Mouse (Mus musculus) kidney, embryonic 15.5 days (tissue): ENCODE results near the gene Gm20605. TPM values are rescaled to one million over a fixed set of nuclear protein-coding genes. Genes with fewer than 3 reads are reported as not detected.
A peak's percentile ranks its signal among the peaks of the same experiment; 100 is the strongest.
"Not testable (repeated sequence)": the region's sequence is repeated elsewhere in the genome, so short reads cannot be mapped to it uniquely, and the experiment has no call there.

Experiments used
- ATAC-seq: fragments of 200-750 bp; cut with Nextera tagmentation; replicated peaks from 2 replicates; pipeline ENCODE4 v1.8.0; 2017; ENCODE audit warnings: moderate TSS enrichment; ENCODE audit not compliant: low FRiP score
- H3K27ac ChIP-seq: fragments of 300-500 bp; sonication (generic); 2 replicates; pipeline ENCODE4 v1.5.1; 2015; ENCODE audit warnings: mild to moderate bottlenecking, inconsistent platforms
- H3K27me3 ChIP-seq: fragments of 300-500 bp; sonication (generic); 2 replicates; pipeline ENCODE4 v1.6.1; 2015; ENCODE audit warnings: inconsistent platforms
- H3K36me3 ChIP-seq: fragments of 300-500 bp; sonication (generic); 2 replicates; pipeline ENCODE4 v1.6.1; 2015; ENCODE audit warnings: inconsistent platforms
- H3K4me1 ChIP-seq: fragments of 300-500 bp; sonication (generic); 2 replicates; pipeline ENCODE4 v1.6.1; 2015; ENCODE audit warnings: inconsistent platforms
- H3K4me2 ChIP-seq: fragments of 300-500 bp; sonication (generic); 2 replicates; pipeline ENCODE4 v1.6.1; 2015; ENCODE audit warnings: moderate library complexity, mild to moderate bottlenecking, inconsistent platforms
- H3K4me3 ChIP-seq: fragments of 300-500 bp; sonication (generic); replicated peaks from 2 replicates; pipeline ENCODE4 v1.5.1; 2015; ENCODE audit warnings: mild to moderate bottlenecking, inconsistent platforms
- H3K9ac ChIP-seq: fragments of 300-500 bp; sonication (generic); 2 replicates; pipeline ENCODE4 v1.6.1; 2015; ENCODE audit warnings: mild to moderate bottlenecking, inconsistent platforms
- H3K9me3 ChIP-seq: fragments of 300-500 bp; sonication (generic); replicated peaks from 2 replicates; pipeline ENCODE4 v1.6.1; 2016; ENCODE audit warnings: inconsistent platforms
- WGBS: fragments of 180-500 bp; shearing (Covaris S2); methylation state at CpG from one replicate; pipeline ENCODE4 v1.1.7; 2015; ENCODE audit warnings: mixed read lengths; 5-methylcytosine and 5-hydroxymethylcytosine counted together
- polyA plus RNA-seq: library from polyadenylated mRNA; unstranded; fragments of >200 nt; fragmentation: Nextera tagmentation; extraction: Ambion mirVana; gene quantifications from 2 replicates; pipeline ENCODE4 v1.2.1, GENCODE M21; 2015

Gene Gm20605
- polyA plus RNA-seq, 1 experiment from 2014 or later, result 13.1 TPM

GRCm38 (mm10) chr5:137614921-137615320 lies 14.1 kb upstream of the Gm20605 start:
- not testable (repeated sequence) for H3K4me3 ChIP-seq, H3K4me2 ChIP-seq, H3K27me3 ChIP-seq, H3K36me3 ChIP-seq, ATAC-seq, H3K9me3 ChIP-seq, H3K27ac ChIP-seq, H3K9ac ChIP-seq
- peaks cover 40% of the 10 kb centered on the region for H3K4me1 ChIP-seq
- 94% methylated on average over 2 of the region's 2 CpGs for WGBS

DNA sequence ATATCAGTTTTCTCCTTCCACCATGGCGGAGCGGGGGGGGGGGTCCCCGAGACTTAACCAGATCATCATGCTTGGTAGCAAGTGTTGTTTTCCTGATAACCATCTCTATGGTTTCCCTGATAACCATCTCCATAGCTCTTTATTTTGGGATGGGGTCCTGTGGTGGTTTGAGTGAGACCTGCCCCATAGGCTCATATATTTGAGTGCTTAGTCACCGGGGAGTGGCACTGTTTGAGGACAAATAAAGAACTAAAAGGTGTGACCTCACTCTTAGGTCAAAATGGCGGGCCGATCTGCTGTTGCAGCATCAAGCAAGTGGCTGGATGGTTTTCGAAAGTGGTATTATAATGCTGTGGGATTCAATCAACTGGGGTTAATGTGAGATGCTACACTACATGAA lies 13.6 kb upstream of the Gm20605 start:
- ATAC-seq, result no peak
- Histone ChIP-seq H3K4me3 (no peak overlapping the region), H3K36me3 (no peaks in the 10 kb centered on the region), H3K27ac (no peak overlapping the region), H3K4me1 (peaks cover 36% of the 10 kb centered on the region), H3K27me3 (0 out of 2 replicates have a peak, but pooled peaks cover 4% of the 10 kb centered on the region), H3K4me2 (no peak overlapping the region), H3K9me3 (no peaks in the 10 kb centered on the region), H3K9ac (no peak overlapping the region)
- WGBS, result 89% methylated on average over 7 of the region's 7 CpGs

- no peak for ATAC-seq
- Histone ChIP-seq H3K27ac (no peak overlapping the region), H3K27me3 (no peaks in the 10 kb centered on the region), H3K9ac (no peak overlapping the region), H3K4me1 (peaks cover 18% of the 10 kb centered on the region), H3K4me2 (no peak overlapping the region), H3K4me3 (no peak overlapping the region), H3K36me3 (no peaks in the 10 kb centered on the region), H3K9me3 (no peaks in the 10 kb centered on the region)
- 85% methylated on average over 11 of the region's 11 CpGs for WGBS
These were observed 4.9 kb upstream of the Gm20605 start for GRCm38 (mm10) chr5:137623937-137624530.

DNA sequence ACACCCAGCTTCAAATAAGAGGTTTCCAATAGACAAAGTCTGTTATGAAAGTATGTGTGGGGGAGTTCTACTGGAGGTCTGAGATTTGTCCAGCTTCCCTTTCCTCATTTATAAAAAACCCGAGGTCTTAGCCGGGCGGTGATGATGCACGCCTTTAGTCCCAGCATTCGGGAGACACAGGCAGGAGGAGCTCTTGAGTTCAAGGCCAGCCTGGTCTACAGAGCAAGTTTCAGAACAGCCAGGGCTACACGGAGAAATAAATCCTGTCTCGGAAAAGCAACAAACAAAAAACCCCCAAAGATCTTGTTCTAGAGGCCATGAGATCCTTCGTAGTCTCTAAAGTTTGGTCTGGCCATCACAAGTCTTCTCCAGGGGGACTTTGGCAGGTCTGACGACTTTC lies 984 bp upstream of the Gm20605 start:
- Histone ChIP-seq H3K4me2 (peak overlapping the region; percentile 79), H3K4me3 (peak overlapping the region; percentile 82), H3K36me3 (peaks cover 7% of the 10 kb centered on the region), H3K9me3 (no peaks in the 10 kb centered on the region), H3K27me3 (no peaks in the 10 kb centered on the region), H3K4me1 (peaks cover 53% of the 10 kb centered on the region), H3K9ac (peak overlapping the region; percentile 59), H3K27ac (peak overlapping the region; percentile 94)
- no peak for ATAC-seq
- WGBS, result under 1% methylated on average over 9 of the region's 9 CpGs

GRCm38 (mm10) chr5:137629306-137629721 lies 339 bp downstream of the Gm20605 start:
- Histone ChIP-seq H3K4me3 (peak overlapping the region; percentile 82), H3K27me3 (no peaks in the 10 kb centered on the region), H3K27ac (peak overlapping the region; percentile 99), H3K9ac (peak overlapping the region; percentile 80), H3K4me2 (peak overlapping the region; percentile 76), H3K9me3 (no peaks in the 10 kb centered on the region), H3K36me3 (peaks cover 20% of the 10 kb centered on the region), H3K4me1 (peaks cover 62% of the 10 kb centered on the region)
- peak; percentile 60 for ATAC-seq
- 0% methylated on average over 23 of the region's 23 CpGs for WGBS

- peak; percentile 19 for ATAC-seq
- 7% methylated on average over 6 of the region's 6 CpGs for WGBS
- Histone ChIP-seq H3K36me3 (peaks cover 26% of the 10 kb centered on the region), H3K4me2 (peak overlapping the region; percentile 76), H3K27ac (peak overlapping the region; percentile 99), H3K4me1 (peaks cover 58% of the 10 kb centered on the region), H3K9me3 (no peaks in the 10 kb centered on the region), H3K9ac (peak overlapping the region; percentile 80), H3K4me3 (peak overlapping the region; percentile 82), H3K27me3 (no peaks in the 10 kb centered on the region)
These were observed 1.1 kb downstream of the Gm20605 start for GRCm38 (mm10) chr5:137629906-137630545.

- peaks cover 56% of the 10 kb centered on the region for H3K4me1 ChIP-seq
- peak overlapping the region; percentile 82 for H3K4me3 ChIP-seq
- peak; percentile 7; the same call in 1 of the 2 replicates for ATAC-seq
- H3K36me3 ChIP-seq, result peaks cover 32% of the 10 kb centered on the region
- no peaks in the 10 kb centered on the region for H3K27me3 ChIP-seq
- H3K27ac ChIP-seq, result peak overlapping the region; percentile 99
- peak overlapping the region; percentile 80 for H3K9ac ChIP-seq
- peak overlapping the region; percentile 76 for H3K4me2 ChIP-seq
- WGBS, result 6% methylated on average over 3 of the region's 3 CpGs
- H3K9me3 ChIP-seq, result no peaks in the 10 kb centered on the region
These were observed 1.6 kb downstream of the Gm20605 start for GRCm38 (mm10) chr5:137630602-137631001.

- Histone ChIP-seq H3K4me1 (peaks cover 56% of the 10 kb centered on the region), H3K27me3 (no peaks in the 10 kb centered on the region), H3K9me3 (no peaks in the 10 kb centered on the region), H3K9ac (peak overlapping the region; percentile 80), H3K4me3 (peak overlapping the region; percentile 82), H3K4me2 (peak overlapping the region; percentile 76), H3K27ac (peak overlapping the region; percentile 99), H3K36me3 (peaks cover 38% of the 10 kb centered on the region)
- ATAC-seq, result no peak
- 33% methylated on average over 9 of the region's 9 CpGs for WGBS
These were observed 2.2 kb downstream of the Gm20605 start for GRCm38 (mm10) chr5:137631171-137631570.

DNA sequence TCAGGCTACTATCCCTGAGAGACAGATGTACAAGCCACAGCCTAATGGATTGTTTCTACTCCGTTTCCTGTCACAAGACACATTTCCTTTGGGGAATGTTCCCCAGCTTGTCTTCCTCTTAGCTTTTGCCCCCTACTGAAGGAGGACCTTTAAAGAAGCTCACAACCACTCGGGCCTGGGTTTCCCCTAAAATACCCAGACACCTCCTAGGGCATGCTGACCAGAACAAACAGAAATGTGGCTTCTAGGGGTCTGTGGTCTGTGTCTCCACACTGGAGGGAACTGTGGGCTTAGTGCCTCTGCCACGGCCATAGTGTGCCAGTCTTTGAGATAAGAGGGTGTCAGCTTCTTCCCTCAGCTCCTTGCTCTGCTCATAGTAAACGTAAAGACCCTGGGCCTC lies 2.6 kb downstream of the Gm20605 start:
- Histone ChIP-seq H3K27me3 (no peaks in the 10 kb centered on the region), H3K36me3 (peaks cover 42% of the 10 kb centered on the region), H3K4me2 (peak overlapping the region; percentile 76), H3K9me3 (no peaks in the 10 kb centered on the region), H3K4me1 (peaks cover 56% of the 10 kb centered on the region), H3K9ac (peak overlapping the region; percentile 80; the same call in 1 of the 2 replicates), H3K27ac (peak overlapping the region; percentile 99), H3K4me3 (peak overlapping the region; percentile 82)
- ATAC-seq, result no peak
- WGBS, result 56% methylated on average over 4 of the region's 4 CpGs

DNA sequence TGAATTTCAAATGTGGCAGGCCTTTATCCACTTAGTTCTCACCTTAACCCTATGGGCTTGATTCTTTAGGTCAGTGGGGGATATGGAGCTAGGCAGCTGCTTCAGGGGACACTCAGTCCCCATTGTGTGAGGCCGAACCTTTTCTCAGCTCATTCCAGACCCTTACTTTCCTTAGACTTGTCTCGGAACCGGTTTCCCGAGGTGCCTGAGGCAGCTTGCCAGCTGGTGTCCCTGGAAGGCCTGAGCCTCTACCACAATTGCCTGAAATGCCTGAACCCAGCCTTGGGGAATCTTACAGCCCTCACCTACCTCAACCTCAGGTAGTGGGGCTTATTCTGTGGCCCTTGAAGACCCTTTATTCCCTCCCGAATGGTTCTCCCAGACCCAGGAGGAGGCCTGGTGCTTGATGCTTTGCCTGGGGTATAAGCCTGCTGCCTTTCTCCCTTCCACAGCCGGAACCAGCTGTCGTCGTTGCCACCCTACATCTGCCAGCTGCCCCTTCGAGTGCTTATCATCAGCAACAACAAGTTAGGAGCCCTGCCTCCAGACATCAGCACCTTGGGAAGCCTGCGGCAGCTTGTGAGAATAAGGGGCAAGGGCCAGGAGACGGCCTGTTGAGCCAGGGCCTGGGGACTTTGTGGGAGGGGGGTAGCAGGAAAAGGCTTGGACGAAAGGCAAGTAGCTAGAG lies 4.6 kb downstream of the Gm20605 start:
- no peaks in the 10 kb centered on the region for H3K27me3 ChIP-seq
- H3K4me1 ChIP-seq, result peaks cover 44% of the 10 kb centered on the region
- no peak overlapping the region for H3K9ac ChIP-seq
- 0 out of 2 replicates have a peak overlapping the region, but pooled peaks have one; percentile 32 for H3K27ac ChIP-seq
- H3K4me3 ChIP-seq, result no peak overlapping the region
- no peak for ATAC-seq
- no peaks in the 10 kb centered on the region for H3K9me3 ChIP-seq
- 82% methylated on average over 12 of the region's 12 CpGs for WGBS
- no peak overlapping the region for H3K4me2 ChIP-seq
- peaks cover 61% of the 10 kb centered on the region for H3K36me3 ChIP-seq

DNA sequence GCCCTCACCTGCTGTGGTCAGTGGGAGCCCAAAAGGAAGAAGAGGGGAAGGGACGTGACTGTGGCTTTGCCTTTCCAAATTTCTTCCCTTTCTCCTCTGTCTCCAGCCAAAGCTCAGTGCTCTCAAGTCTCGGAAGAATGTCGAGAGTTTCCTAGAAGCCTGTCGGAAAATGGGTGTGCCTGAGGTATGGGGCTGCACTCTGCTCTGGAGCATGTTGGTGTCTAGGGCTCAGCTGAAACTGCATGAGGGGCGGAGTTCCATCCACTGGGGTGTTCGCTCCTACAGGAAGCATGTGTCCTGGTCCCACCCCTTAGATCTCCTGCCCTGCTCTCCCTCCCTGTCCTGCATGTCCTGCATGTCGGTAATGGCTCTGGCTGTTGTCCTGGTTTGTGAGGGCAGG lies 10.5 kb downstream of the Gm20605 start:
- H3K9ac ChIP-seq, result no peak overlapping the region
- peaks cover 11% of the 10 kb centered on the region for H3K27me3 ChIP-seq
- WGBS, result 80% methylated on average over 7 of the region's 7 CpGs
- no peaks in the 10 kb centered on the region for H3K9me3 ChIP-seq
- H3K27ac ChIP-seq, result no peak overlapping the region
- peaks cover 87% of the 10 kb centered on the region for H3K36me3 ChIP-seq
- 0 out of 2 replicates have a peak, but pooled peaks cover 13% of the 10 kb centered on the region for H3K4me1 ChIP-seq
- ATAC-seq, result no peak
- no peak overlapping the region for H3K4me3 ChIP-seq
- no peak overlapping the region for H3K4me2 ChIP-seq

DNA sequence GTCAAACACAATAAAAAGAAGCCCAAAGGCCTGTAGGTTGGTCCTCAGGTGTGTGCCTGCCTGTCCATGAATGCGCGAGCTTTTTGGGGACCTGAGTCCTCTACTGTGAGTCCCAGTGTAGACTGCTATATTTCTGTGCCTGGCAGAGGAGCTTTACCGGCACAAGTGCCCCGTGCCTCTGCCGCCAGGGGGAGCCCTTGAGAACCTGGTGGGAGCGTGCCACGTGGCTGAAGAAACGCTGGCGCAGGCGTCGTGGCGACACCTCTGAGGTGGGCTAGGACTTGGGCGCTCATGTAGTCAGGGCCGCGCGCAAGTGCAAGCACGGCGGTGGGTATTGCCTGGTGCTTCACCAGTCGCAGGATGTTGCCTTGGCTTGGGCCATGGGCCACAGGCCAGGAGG lies 12.1 kb downstream of the Gm20605 start, which contains the start of gene Sap25:
Gene Sap25 (plus strand): TSS at position 281 of the 400 bp plus-strand sequence.
- H3K4me2 ChIP-seq, result no peak within 1 kb of the TSS
- H3K36me3 ChIP-seq, result peaks cover 72% of the 10 kb centered on the region
- no peak for ATAC-seq
- no peak within 1 kb of the TSS for H3K27ac ChIP-seq
- H3K4me1 ChIP-seq, result peaks cover 29% of the 10 kb centered on the region
- no peaks in the 10 kb centered on the region for H3K9me3 ChIP-seq
- H3K9ac ChIP-seq, result no peak within 1 kb of the TSS
- no peak within 1 kb of the TSS for H3K4me3 ChIP-seq
- WGBS, result 91% methylated on average over 19 of the region's 19 CpGs
- peaks cover 24% of the 10 kb centered on the region for H3K27me3 ChIP-seq
